Comparison of ENCODE assay signal across 28 mouse cellular contexts in genomic region chr3:19829752-19830151, GRCm38 (mm10).
"Had no signal": no experiment of that assay in that cellular context is flagged by ENCODE, and none has a peak within 500 bp of the region (broad histone marks: within the 10 kb centered on the region; RNA-seq: fewer than 3 reads in every experiment).

No protein-coding gene starts in this region.

- H3K27ac ChIP-seq: heart, adult 2 months; heart, embryonic 13.5 days; heart, embryonic 15.5 days; hindbrain, embryonic 10.5 days; hindbrain, embryonic 12.5 days; hindbrain, embryonic 14.5 days; intestine, embryonic 15.5 days; layer of hippocampus, adult 2 months; left cerebral cortex, adult 2 months; limb, embryonic 13.5 days; limb, embryonic 15.5 days; liver, embryonic 12.5 days; liver, embryonic 14.5 days had no signal

- H3K4me1 ChIP-seq: heart, embryonic 13.5 days; heart, embryonic 15.5 days; hindbrain, embryonic 10.5 days; hindbrain, embryonic 12.5 days; intestine, embryonic 15.5 days; limb, embryonic 13.5 days; limb, embryonic 15.5 days; liver, embryonic 12.5 days had no signal

- H3K9ac ChIP-seq: heart, embryonic 13.5 days; heart, embryonic 15.5 days; hindbrain, embryonic 12.5 days; hindbrain, embryonic 14.5 days; intestine, embryonic 15.5 days; limb, embryonic 13.5 days; limb, embryonic 15.5 days; liver, embryonic 12.5 days; liver, embryonic 14.5 days had no signal

- DNase-seq: gastrocnemius, postnatal 14 days; gastrocnemius, postnatal 36 days; heart, adult 11 months; heart, adult 2 months; heart, postnatal 14 days; heart, postnatal 36 days; kidney, adult 18-20 months; kidney, adult 8-10 months; kidney, postnatal 10 days; kidney, postnatal 25 days; kidney, postnatal 4 days; left cerebral cortex, postnatal 4 days had no signal

- ATAC-seq: hindbrain, embryonic 16.5 days; inflammation-experienced regulatory T-cells, adult 6 months; intestine, embryonic 15.5 days; intestine, postnatal 0 days; liver, embryonic 12.5 days had no signal

- H3K4me2 ChIP-seq: heart, embryonic 11.5 days; heart, embryonic 13.5 days; heart, embryonic 15.5 days; hindbrain, embryonic 12.5 days; hindbrain, embryonic 14.5 days; intestine, embryonic 15.5 days; limb, embryonic 13.5 days; limb, embryonic 15.5 days; liver, embryonic 12.5 days had no signal

- H3K9me3 ChIP-seq: heart, embryonic 13.5 days; heart, embryonic 15.5 days; hindbrain, embryonic 10.5 days; hindbrain, embryonic 12.5 days; intestine, embryonic 15.5 days; limb, embryonic 13.5 days; limb, embryonic 15.5 days; liver, embryonic 12.5 days had no signal

- H3K36me3 ChIP-seq: heart, embryonic 13.5 days; heart, embryonic 15.5 days; hindbrain, embryonic 10.5 days; hindbrain, embryonic 12.5 days; intestine, embryonic 15.5 days; limb, embryonic 13.5 days; limb, embryonic 15.5 days; liver, embryonic 12.5 days had no signal

- H3K4me3 ChIP-seq: heart, adult 2 months; heart, embryonic 13.5 days; heart, embryonic 15.5 days; hindbrain, embryonic 10.5 days; hindbrain, embryonic 12.5 days; intestine, embryonic 15.5 days; layer of hippocampus, adult 2 months; left cerebral cortex, adult 2 months; limb, embryonic 13.5 days; limb, embryonic 15.5 days; liver, embryonic 12.5 days had no signal

- H3K27me3 ChIP-seq: heart, embryonic 13.5 days; heart, embryonic 15.5 days; hindbrain, embryonic 12.5 days; intestine, embryonic 15.5 days; limb, embryonic 13.5 days; limb, embryonic 15.5 days; liver, embryonic 12.5 days had no signal
